Mouse (Mus musculus) CH12.LX (cell line): ENCODE results near the gene Myh9. TPM values are rescaled to one million over a fixed set of nuclear protein-coding genes. Genes with fewer than 3 reads are reported as not detected.
A peak's percentile ranks its signal among the peaks of the same experiment; 100 is the strongest.

Experiments
- DNase-seq: peaks from one replicate; pipeline ENCODE4 v3.0.0-alpha.2; 2013; ENCODE audit errors: extremely low read depth
- H3K27ac ChIP-seq: 2 replicates; pipeline ENCODE4 v1.5.1; 2012; ENCODE audit warnings: low read depth, mild to moderate bottlenecking, control low read depth, moderate library complexity; ENCODE audit not compliant: insufficient read depth
- H3K27me3 ChIP-seq: replicated peaks from 2 replicates; pipeline ENCODE3; 2012; ENCODE audit warnings: inconsistent platforms
- H3K36me3 ChIP-seq, 2 experiments: replicated peaks in 1 of 2; 2 replicates each; pipeline versions ENCODE3 to v1.6.1; 2012; ENCODE audit warnings: inconsistent platforms in 1 of 2, low read length in 1 of 2, mild to moderate bottlenecking in 1 of 2, mixed read lengths in 1 of 2, moderate library complexity in 1 of 2; ENCODE audit not compliant: control insufficient read depth in 1 of 2, insufficient read depth in 1 of 2
- H3K4me1 ChIP-seq, 2 experiments: 2 replicates each; pipeline ENCODE4 v1.6.1; 2012; ENCODE audit warnings: inconsistent platforms in 1 of 2, moderate library complexity in 1 of 2; ENCODE audit not compliant: insufficient read depth in 2 of 2, control insufficient read depth in 1 of 2
- H3K4me2 ChIP-seq: 2 replicates; pipeline ENCODE4 v1.6.1; 2012; ENCODE audit warnings: low read depth, mild to moderate bottlenecking, control low read depth; ENCODE audit not compliant: poor library complexity, insufficient read depth, severe bottlenecking
- H3K4me3 ChIP-seq, 3 experiments: fragments of 150-350 bp in 1 of 3; sonication (generic) in 1 of 3; replicated peaks in 1 of 3; 2 replicates each; pipeline versions ENCODE3 to v1.5.1; 2011 to 2012; ENCODE audit warnings: low read depth in 2 of 3, low read length in 2 of 3, mild to moderate bottlenecking in 2 of 3, moderate library complexity in 2 of 3, control low read depth in 1 of 3, improper control_type of control experiment in 1 of 3, inconsistent platforms in 1 of 3, mixed read lengths in 1 of 3; ENCODE audit not compliant: poor library complexity in 1 of 3
- H3K79me2 ChIP-seq: replicated peaks from 2 replicates; pipeline ENCODE4 v1.6.1; 2012; ENCODE audit warnings: mild to moderate bottlenecking, moderate library complexity; ENCODE audit not compliant: control insufficient read depth, poor library complexity, insufficient read depth, severe bottlenecking; ENCODE audit errors: extremely low read depth
- H3K9ac ChIP-seq: 2 replicates; pipeline ENCODE4 v1.6.1; 2012; ENCODE audit warnings: low read depth, mild to moderate bottlenecking, control low read depth, moderate library complexity; ENCODE audit not compliant: insufficient read depth
- H3K9me3 ChIP-seq: replicated peaks from 2 replicates; pipeline ENCODE3; 2012; ENCODE audit warnings: low read length, inconsistent platforms, mixed read lengths
- CHD2 ChIP-seq: IDR thresholded peaks from 2 replicates; pipeline ENCODE4 v1.6.1; 2011; ENCODE audit warnings: low read length, improper control_type of control experiment
- CTCF ChIP-seq, 2 experiments: IDR thresholded peaks in 1 of 2; conservative IDR thresholded peaks in 1 of 2; 2 replicates each; pipeline ENCODE4 v1.5.1; 2011 to 2012; ENCODE audit warnings: low read depth in 2 of 2, low read length in 2 of 2, improper control_type of control experiment in 1 of 2, inconsistent platforms in 1 of 2, mild to moderate bottlenecking in 1 of 2, moderate library complexity in 1 of 2
- ELF1 ChIP-seq: IDR thresholded peaks from 2 replicates; pipeline ENCODE4 v1.6.1; 2014; ENCODE audit warnings: low read depth, mild to moderate bottlenecking, inconsistent platforms, low read length, improper control_type of control experiment
- EP300 ChIP-seq: IDR thresholded peaks from 2 replicates; pipeline ENCODE4 v1.6.1; 2011; ENCODE audit warnings: low read length, improper control_type of control experiment
- ETS1 ChIP-seq: conservative IDR thresholded peaks from 2 replicates; pipeline ENCODE4 v1.6.1; 2012; ENCODE audit warnings: low read depth, mild to moderate bottlenecking, inconsistent platforms, low read length, improper control_type of control experiment, moderate library complexity
- GABPA ChIP-seq: IDR thresholded peaks from 2 replicates; pipeline ENCODE4 v1.6.1; 2012; ENCODE audit warnings: low read depth, low read length, improper control_type of control experiment, inconsistent platforms; ENCODE audit not compliant: insufficient replicate concordance
- HCFC1 ChIP-seq: IDR thresholded peaks from 2 replicates; pipeline ENCODE4 v1.6.1; 2012; ENCODE audit warnings: low read depth, mild to moderate bottlenecking, inconsistent platforms, low read length, improper control_type of control experiment
- IRF4 ChIP-seq: IDR thresholded peaks from 2 replicates; pipeline ENCODE4 v1.6.1; 2014; ENCODE audit warnings: low read depth, mild to moderate bottlenecking, inconsistent platforms, low read length, improper control_type of control experiment
- JUN ChIP-seq: IDR thresholded peaks from 2 replicates; pipeline ENCODE4 v1.6.1; 2011; ENCODE audit warnings: low read depth, mild to moderate bottlenecking, low read length, improper control_type of control experiment, moderate library complexity; ENCODE audit not compliant: insufficient read depth
- JUND ChIP-seq: conservative IDR thresholded peaks from 2 replicates; pipeline ENCODE4 v1.6.1; 2011; ENCODE audit warnings: low read depth, low read length, improper control_type of control experiment
- KAT2A ChIP-seq: IDR thresholded peaks from 2 replicates; pipeline ENCODE4 v1.6.1; 2012; ENCODE audit warnings: low read length, improper control_type of control experiment, inconsistent platforms; ENCODE audit not compliant: insufficient replicate concordance
- MAFK ChIP-seq: IDR thresholded peaks from 2 replicates; pipeline ENCODE4 v1.6.1; 2011; ENCODE audit warnings: low read length, improper control_type of control experiment; ENCODE audit not compliant: insufficient replicate concordance
- MAX ChIP-seq: IDR thresholded peaks from 2 replicates; pipeline ENCODE4 v1.6.1; 2011; ENCODE audit warnings: low read length, improper control_type of control experiment
- MEF2A ChIP-seq: IDR thresholded peaks from 2 replicates; pipeline ENCODE4 v1.6.1; 2014; ENCODE audit warnings: low read depth, mild to moderate bottlenecking, inconsistent platforms, low read length, improper control_type of control experiment, borderline replicate concordance
- MXI1 ChIP-seq: IDR thresholded peaks from 2 replicates; pipeline ENCODE4 v1.6.1; 2011; ENCODE audit warnings: mild to moderate bottlenecking, low read depth, low read length, improper control_type of control experiment
- MYC ChIP-seq: IDR thresholded peaks from 2 replicates; pipeline ENCODE4 v1.6.1; 2011; ENCODE audit warnings: low read depth, mild to moderate bottlenecking, improper control_type of control experiment, low read length
- NRF1 ChIP-seq: IDR thresholded peaks from 2 replicates; pipeline ENCODE4 v1.6.1; 2014; ENCODE audit warnings: low read depth, mild to moderate bottlenecking, inconsistent platforms, low read length, improper control_type of control experiment, moderate library complexity
- POLR2A ChIP-seq: IDR thresholded peaks from 2 replicates; pipeline ENCODE4 v1.6.1; 2011; ENCODE audit warnings: low read depth, mild to moderate bottlenecking, improper control_type of control experiment, low read length
- POLR2AphosphoS2 ChIP-seq: IDR thresholded peaks from 2 replicates; pipeline ENCODE4 v1.6.1; 2011; ENCODE audit warnings: low read depth, low read length, improper control_type of control experiment
- RAD21 ChIP-seq: IDR thresholded peaks from 2 replicates; pipeline ENCODE4 v1.6.1; 2011; ENCODE audit warnings: low read depth, mild to moderate bottlenecking, low read length, improper control_type of control experiment, moderate library complexity
- RCOR1 ChIP-seq: conservative IDR thresholded peaks from 2 replicates; pipeline ENCODE4 v1.6.1; 2012; ENCODE audit warnings: low read depth, mild to moderate bottlenecking, inconsistent platforms, low read length, improper control_type of control experiment
- SIN3A ChIP-seq: IDR thresholded peaks from 2 replicates; pipeline ENCODE4 v1.6.1; 2012; ENCODE audit warnings: low read length, improper control_type of control experiment, inconsistent platforms
- SMC3 ChIP-seq: IDR thresholded peaks from 2 replicates; pipeline ENCODE4 v1.6.1; 2011; ENCODE audit warnings: low read depth, low read length, improper control_type of control experiment
- TBP ChIP-seq: conservative IDR thresholded peaks from 2 replicates; pipeline ENCODE4 v1.6.1; 2011; ENCODE audit warnings: low read depth, low read length, improper control_type of control experiment
- UBTF ChIP-seq: IDR thresholded peaks from 2 replicates; pipeline ENCODE4 v1.6.1; 2012; ENCODE audit warnings: low read depth, mild to moderate bottlenecking, inconsistent platforms, low read length, improper control_type of control experiment, moderate library complexity
- USF1 ChIP-seq: IDR thresholded peaks from 2 replicates; pipeline ENCODE4 v1.6.1; 2014; ENCODE audit warnings: low read depth, mild to moderate bottlenecking, inconsistent platforms, low read length, improper control_type of control experiment
- USF2 ChIP-seq: conservative IDR thresholded peaks from 2 replicates; pipeline ENCODE4 v1.6.1; 2011; ENCODE audit warnings: low read depth, low read length, improper control_type of control experiment
- ZKSCAN1 ChIP-seq: IDR thresholded peaks from 2 replicates; pipeline ENCODE4 v1.6.1; 2012; ENCODE audit warnings: low read depth, inconsistent platforms, low read length, improper control_type of control experiment, borderline replicate concordance
- ZNF384 ChIP-seq: IDR thresholded peaks from 2 replicates; pipeline ENCODE4 v1.6.1; 2012; ENCODE audit warnings: low read depth, low read length, improper control_type of control experiment, inconsistent platforms
- dilution Hi-C: fragments of 300-500 bp; cut with MboI; formaldehyde crosslinking; loops from 2 replicates; pipeline ENCODE4 v1.14.3; 2020; ENCODE audit warnings: low sequenced_read_pairs; ENCODE audit not compliant: extremely low pct_unique_long_range_greater_than_20kb, extremely low pct_ligation_motif_present
- in situ Hi-C: fragments of 300-500 bp; cut with MboI; formaldehyde crosslinking; loops from 3 replicates; pipeline ENCODE4 v1.14.3; 2019; ENCODE audit warnings: low sequenced_read_pairs, low pct_ligation_motif_present, low pct_unique_long_range_greater_than_20kb, mixed read lengths
- polyA plus RNA-seq: library from polyadenylated mRNA; unstranded; fragments of >175 nt; gene quantifications from 2 replicates; pipeline ENCODE4 v1.2.1, GENCODE M21; 2012; ENCODE audit warnings: low read depth; ENCODE audit not compliant: insufficient read length
- total RNA-seq, 2 experiments: library from RNA; depleted of rRNA; stranded (reverse); fragments of 300-350 nt in 1 of 2; fragments of >200 nt in 1 of 2; gene quantifications; 2 replicates each; pipeline ENCODE4 v1.2.3; 2012 to 2014

Myh9 gene
- total and polyA plus RNA-seq, 3 experiments, result 43.8 to 165 (median 146) TPM

DNA sequence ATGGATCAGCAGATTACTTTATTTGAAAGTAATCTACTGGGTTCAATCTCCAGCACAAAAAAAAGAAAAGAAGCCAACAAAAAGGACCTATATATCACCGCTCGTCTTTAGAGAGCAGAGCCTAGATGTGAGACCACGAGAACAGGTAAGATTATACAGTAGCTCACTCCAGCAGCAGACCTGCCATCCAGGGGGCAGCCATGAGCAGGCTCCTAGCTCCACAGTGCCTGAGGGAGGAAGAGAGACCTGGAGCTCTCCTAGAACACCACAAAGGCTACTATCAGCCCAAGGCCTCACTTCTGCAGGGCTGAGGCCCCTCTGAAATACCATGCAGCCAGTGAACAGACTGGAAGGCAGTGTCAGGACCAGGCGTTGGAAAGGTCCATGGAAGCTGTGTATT, 39.0 kb downstream of the Myh9 start:
- Histone ChIP-seq H3K27me3 (no peaks in the 10 kb centered on the region), H3K4me1 (peaks cover 64 to 99% of the 10 kb centered on the region in 2 experiments)
- in situ Hi-C loops, result no loop called here

DNA sequence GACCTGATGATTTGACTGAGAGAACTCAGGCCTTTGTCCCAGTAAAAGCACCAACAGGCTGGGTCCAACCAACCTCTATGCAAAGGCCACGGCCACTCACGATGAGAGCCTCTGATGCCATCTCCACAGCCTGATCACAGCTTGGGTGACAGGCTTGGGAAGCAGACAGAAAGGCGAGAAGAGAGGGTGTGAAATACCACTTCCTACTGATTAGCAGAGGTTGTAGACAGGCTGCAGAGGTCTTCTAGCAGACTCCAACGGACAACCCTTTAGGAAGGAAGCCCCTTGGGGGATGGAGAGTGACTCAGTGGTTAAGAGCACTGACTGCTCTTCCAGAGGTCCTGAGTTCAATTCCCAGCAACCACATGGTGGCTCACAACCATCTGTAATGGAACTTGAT, 40.8 kb downstream of the Myh9 start:
- H3K36me3 ChIP-seq, result peaks cover 72 to 88% of the 10 kb centered on the region in 2 experiments
- dilution Hi-C loops, result no loop called here

More for the DNA sequence above, 39.0 kb downstream of the Myh9 start:
- Histone ChIP-seq H3K36me3 (peaks cover 72 to 88% of the 10 kb centered on the region in 2 experiments), H3K9me3 (no peaks in the 10 kb centered on the region), H3K4me2 (no peak overlapping the region), H3K9ac (no peak overlapping the region), H3K79me2 (peaks cover 72% of the 10 kb centered on the region), H3K27ac (no peak overlapping the region), H3K4me3 (no peak overlapping the region)
- DNase-seq, result no peak
- dilution Hi-C loops, result no loop called here
- peak in 1 of 2 experiments; percentile 34; a peak in 2 of 4 replicates for TF ChIP-seq CTCF (conservative IDR thresholded peaks at IDR 0.05 in 1 of 2, IDR thresholded peaks at IDR 0.05 in 1 of 2; ENCODE audit: low read depth in 2 of 2, low read length in 2 of 2)
- no peak for TF ChIP-seq HCFC1
- 0 out of 2 replicates have a peak, but pooled peaks have one; percentile 8 for TF ChIP-seq SMC3
- no peak for TF ChIP-seq KAT2A
- TF ChIP-seq RAD21, result peak; percentile 21
- TF ChIP-seq ETS1, result no peak

DNA sequence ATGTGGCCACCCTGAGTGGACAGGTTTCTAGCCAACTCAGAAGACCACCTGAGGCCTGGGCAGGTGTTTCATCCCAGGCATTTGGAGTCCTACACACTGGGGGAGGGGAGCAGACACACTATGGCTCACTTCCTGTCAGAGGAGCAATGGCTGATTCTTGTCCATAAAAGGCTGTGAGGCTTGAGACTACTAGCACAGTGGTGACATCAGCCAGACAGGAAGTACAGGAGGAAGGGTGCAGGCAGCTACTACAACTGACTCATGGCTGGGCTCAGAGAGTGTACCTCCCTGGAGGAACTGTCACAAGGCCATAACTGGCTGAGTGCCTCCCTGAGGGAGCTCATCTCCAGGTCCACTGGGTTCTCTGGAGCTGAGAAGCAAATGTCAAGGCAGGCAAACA, 41.5 kb downstream of the Myh9 start:
- in situ Hi-C loops, result no loop called here
- dilution Hi-C loops, result no loop called here
- H3K9ac ChIP-seq, result peak overlapping the region; percentile 23
- TF ChIP-seq JUND, result peak; percentile 69; the same call in 1 of the 2 replicates
- TF ChIP-seq IRF4, result peak; percentile 82
- no peak for TF ChIP-seq USF1
- TF ChIP-seq POLR2A, result peak; percentile 54; the same call in 1 of the 2 replicates
- no peak for TF ChIP-seq SIN3A
- peak; percentile 88 for TF ChIP-seq ELF1
- no peak for TF ChIP-seq UBTF
- peak; percentile 83 for TF ChIP-seq CHD2
- TF ChIP-seq JUN, result peak; percentile 63; the same call in 1 of the 2 replicates
- TF ChIP-seq RCOR1, result no peak
- TF ChIP-seq USF2, result no peak
- TF ChIP-seq MYC, result peak; percentile 88
- 0 out of 2 replicates have a peak, but pooled peaks have one; percentile 38 for TF ChIP-seq MEF2A
- 0 out of 2 replicates have a peak, but pooled peaks have one; percentile 55 for TF ChIP-seq TBP
- peak; percentile 58 for TF ChIP-seq HCFC1

More for the DNA sequence above, 40.8 kb downstream of the Myh9 start:
- Histone ChIP-seq H3K27me3 (no peaks in the 10 kb centered on the region), H3K4me2 (peak overlapping the region; percentile 2; the same call in 1 of the 2 replicates), H3K4me3 (no peak overlapping the region), H3K4me1 (peaks cover 61 to 92% of the 10 kb centered on the region in 2 experiments), H3K79me2 (peaks cover 76% of the 10 kb centered on the region), H3K9me3 (no peaks in the 10 kb centered on the region), H3K9ac (peak overlapping the region; percentile 23; the same call in 1 of the 2 replicates), H3K27ac (peak overlapping the region; percentile 94)
- in situ Hi-C loops, result no loop called here
- DNase-seq, result no peak
- TF ChIP-seq JUND, result no peak
- TF ChIP-seq ZKSCAN1, result no peak
- no peak for TF ChIP-seq ELF1
- TF ChIP-seq USF1, result no peak
- no peak for TF ChIP-seq ZNF384
- TF ChIP-seq GABPA, result no peak
- no peak for TF ChIP-seq POLR2AphosphoS2
- TF ChIP-seq UBTF, result no peak
- TF ChIP-seq KAT2A, result no peak
- no peak for TF ChIP-seq EP300
- TF ChIP-seq MXI1, result no peak
- no peak for TF ChIP-seq MAX
- no peak for TF ChIP-seq MYC
- TF ChIP-seq MAFK, result no peak
- TF ChIP-seq NRF1, result no peak

More for the DNA sequence above, 41.5 kb downstream of the Myh9 start:
- DNase-seq, result peak; percentile 95
- H3K4me1 ChIP-seq, result peaks cover 57 to 85% of the 10 kb centered on the region in 2 experiments
- no peaks in the 10 kb centered on the region for H3K27me3 ChIP-seq
- H3K36me3 ChIP-seq, result peaks cover 74 to 90% of the 10 kb centered on the region in 2 experiments
- H3K9me3 ChIP-seq, result no peaks in the 10 kb centered on the region
- H3K4me3 ChIP-seq, result no peak overlapping the region
- H3K4me2 ChIP-seq, result peak overlapping the region; percentile 2; the same call in 1 of the 2 replicates
- peak overlapping the region; percentile 94 for H3K27ac ChIP-seq
- H3K79me2 ChIP-seq, result peaks cover 69% of the 10 kb centered on the region
